Mouse (Mus musculus): ENCODE data around the gene Chdh.

The Chdh gene

DNA sequence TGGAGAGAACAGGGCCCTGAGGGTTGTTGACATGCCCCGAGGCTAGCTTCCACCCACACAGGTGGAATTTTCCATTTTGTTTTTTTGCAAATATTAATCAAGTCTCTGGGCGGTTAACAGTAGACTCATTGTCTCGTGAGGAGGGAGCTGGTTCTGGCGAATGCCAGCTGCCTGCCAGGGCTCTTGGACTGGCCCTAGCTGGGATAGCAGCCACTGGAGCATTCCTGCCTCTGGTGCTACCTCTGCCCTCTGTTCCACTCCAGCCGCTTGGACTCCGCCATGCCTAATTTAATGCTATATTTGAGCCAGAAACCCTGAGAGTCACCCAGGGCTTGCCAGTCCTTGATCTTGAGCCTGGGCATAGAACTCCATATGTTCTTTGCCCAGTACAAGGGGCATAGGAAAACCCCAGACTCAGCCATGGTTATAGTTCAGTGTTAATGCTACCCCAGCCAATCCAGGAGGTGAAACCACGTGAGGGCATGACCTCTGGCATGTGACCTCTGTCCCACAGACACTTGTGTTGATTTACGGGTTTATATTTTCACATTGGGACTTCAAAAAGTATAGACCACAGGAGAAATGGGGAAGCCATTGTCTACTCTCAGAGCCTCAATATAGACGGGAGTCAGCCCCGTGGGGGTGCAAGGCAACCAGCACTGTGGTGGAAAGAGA, 3.2 kb downstream of the Chdh start:
- intact Hi-C loops (cut with DNase I), result no loop called here

DNA sequence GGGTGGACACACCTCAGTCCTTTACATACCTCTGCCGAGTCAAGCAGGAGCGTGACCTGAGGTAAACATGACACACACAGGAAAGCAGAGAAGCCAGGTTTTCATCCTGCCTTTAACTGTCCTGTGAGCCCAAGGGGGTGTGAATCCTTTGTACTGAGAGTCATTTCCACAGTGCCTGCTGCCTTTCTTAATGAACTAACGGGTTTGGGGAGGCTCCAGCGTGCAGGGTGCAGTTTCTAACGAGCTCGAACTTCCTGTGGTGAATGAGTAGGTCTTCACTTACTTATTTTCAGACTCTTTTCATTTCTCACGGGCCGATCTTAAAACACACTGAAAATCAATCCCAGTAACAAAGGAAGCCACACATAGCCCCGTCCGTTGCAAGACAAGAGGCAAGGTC, 5.7 kb downstream of the Chdh start:
- intact Hi-C loops (cut with DNase I), result no loop called here

DNA sequence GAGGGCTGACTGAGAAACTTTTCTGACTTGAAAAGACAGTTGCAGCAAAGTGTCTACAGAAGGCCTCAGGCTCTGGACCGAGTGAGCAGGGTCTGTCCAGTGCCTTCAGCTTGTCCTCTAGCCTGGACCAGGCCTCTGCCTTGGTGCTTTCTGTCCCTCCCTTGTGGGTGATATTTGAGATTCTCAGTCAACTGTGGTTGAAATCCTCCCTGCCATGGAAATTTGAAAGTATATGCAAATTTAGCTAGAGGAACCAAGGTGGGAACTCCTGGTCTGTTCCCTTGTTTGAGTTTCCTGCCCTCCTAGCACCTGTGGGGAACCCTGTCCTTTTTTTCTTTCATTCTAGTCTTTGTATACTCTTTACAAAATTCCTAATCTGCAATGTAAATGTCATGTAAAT, 6.2 kb downstream of the Chdh start:
- intact Hi-C loops (cut with DNase I), result no loop called here

DNA sequence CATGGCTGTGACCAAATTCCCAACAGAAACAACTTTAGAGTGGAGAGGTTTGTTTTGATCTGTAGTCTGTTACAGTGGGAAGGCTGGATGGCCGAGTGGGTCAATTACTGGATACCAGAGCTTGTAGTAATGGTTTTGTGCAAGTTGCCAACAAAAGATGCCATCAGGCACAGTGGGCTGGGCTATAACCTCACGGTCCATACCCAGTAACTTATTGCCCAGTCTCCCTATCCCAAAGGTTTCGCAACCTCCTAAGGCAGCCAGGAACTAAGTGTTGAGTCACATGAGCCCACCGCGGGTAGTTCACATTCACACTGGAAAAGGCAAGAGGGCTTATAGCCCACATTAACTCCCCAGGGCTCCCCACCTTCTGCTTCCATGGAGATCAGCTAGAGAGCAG, 7.8 kb downstream of the Chdh start:
- intact Hi-C loops (cut with DNase I), result no loop called here

DNA sequence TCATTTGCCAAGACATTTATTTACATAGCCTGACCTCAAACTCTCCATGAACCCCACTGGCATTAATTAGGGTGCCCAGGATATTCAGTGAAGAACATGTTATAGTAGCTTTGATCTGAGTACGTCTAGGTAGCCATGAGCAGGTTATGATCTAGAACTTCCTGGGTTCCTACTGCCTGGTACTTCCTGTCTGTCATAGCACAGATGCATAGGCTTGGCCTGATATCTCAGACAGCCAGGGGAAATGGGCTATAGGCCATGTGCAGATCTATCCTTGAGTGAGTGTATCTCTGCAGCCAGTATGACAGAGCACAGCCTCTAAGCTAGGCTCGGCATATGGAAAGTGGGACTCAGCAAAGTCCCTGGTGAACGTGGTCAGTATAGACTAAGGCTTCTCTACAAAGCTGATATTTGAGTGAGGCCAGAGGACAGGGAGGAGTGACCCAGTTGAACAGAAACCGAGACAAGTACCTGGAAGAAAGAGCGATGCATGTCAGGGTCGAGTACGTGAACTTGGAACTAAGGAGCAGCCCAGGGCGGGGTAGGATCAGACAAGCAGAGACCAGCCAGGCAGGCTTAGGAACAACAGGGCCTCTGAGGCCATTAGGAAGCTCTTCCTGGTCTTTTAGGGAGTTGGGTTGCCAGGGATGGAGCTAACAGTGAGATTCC, 9.1 kb downstream of the Chdh start:
- intact Hi-C loops (cut with DNase I), result no loop called here

DNA sequence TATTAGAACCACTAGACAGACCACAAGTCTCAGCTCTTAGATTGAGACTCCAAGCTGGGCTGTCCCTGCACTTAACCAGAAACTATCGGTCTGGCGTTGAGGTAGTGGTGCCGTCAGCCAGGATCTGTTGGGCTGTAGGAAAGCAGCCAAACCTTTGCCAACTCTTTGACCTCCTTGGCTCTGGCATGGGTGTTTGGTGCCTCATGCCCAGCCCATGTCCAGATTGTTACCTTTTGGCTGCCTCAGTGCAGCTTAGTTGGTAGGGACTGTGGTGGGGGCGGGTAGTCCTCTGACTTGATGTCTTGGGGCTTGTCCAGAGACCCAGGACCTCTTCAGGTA, 9.6 kb downstream of the Chdh start:
- intact Hi-C loops (cut with DNase I), result no loop called here

DNA sequence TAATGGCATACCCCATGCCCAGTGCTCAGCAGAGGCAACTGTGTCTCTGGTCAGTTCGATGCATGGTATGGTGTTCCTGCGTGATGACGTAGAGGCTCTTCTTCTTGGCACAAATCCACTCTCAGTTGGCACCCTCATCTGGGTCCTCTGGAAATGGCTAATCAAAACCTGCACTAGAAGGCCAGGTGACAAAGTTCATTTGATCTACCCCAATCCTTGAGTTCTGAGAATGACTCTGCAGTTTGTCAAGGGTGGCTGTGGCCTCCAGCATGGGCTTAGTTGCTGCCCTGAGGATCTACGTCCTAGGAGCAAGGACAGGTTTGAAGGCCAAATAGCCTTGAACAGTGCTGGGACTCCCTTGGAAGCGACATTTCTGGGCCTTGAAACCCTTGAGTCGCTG, 10.0 kb downstream of the Chdh start:
- intact Hi-C loops (cut with DNase I), result no loop called here

DNA sequence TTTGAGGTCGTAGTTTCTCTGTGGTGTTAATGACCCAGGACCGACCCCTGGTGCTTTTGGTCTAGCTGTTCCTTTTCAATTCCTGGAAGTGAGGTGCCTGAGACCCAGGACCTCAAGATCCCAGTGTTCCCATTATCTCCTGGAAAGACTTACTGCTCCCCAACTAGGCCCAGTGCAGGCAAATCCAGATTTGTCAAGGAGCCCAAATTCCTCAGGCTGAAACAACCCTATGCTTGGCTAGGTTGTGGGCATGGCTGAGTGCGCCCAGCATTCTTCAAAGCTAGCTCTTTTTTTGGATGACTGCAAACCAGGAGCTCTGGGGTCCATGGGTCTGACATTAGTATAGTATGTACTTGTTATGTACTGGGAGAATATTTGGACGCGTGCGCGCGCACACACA, 10.6 kb downstream of the Chdh start:
- intact Hi-C loops (cut with DNase I), result no loop called here

DNA sequence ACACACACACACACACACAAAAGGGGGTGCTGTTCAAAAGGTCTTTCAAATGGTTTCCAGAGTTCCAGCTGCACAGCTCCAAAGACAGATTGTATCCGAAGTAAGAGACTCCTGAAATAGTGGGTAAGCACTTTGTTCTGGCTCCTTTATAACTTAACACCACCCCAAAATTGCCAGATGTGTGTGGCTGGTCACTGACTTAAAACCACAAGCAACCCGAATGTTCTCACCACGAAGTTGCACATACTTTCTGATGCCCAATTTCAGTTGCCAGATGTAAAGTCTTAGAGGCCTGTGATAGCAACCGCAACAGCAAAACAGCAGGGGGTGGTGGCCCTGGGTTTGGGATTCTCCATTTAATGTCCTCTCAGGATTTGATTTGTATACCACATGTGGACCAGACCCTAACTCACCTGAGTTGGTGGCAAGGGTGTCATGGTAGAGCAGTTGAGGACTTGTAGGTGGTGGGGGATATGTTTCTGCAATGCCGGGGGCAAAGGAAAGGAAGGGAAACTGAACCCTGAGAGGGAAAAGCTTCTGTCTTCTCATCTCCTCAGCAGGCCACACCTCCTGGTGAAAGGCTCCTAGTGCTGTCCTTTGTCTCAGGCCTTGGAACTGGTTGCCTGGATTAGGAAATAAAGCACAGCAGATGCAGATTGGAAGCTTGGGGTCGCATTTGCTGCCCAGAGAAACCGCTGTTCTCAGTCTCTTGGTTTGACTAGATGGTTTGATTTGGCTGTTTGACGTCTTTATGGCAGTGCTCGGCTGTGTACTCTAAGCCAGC, 11.2 kb downstream of the Chdh start:
- intact Hi-C loops (cut with DNase I), result no loop called here

DNA sequence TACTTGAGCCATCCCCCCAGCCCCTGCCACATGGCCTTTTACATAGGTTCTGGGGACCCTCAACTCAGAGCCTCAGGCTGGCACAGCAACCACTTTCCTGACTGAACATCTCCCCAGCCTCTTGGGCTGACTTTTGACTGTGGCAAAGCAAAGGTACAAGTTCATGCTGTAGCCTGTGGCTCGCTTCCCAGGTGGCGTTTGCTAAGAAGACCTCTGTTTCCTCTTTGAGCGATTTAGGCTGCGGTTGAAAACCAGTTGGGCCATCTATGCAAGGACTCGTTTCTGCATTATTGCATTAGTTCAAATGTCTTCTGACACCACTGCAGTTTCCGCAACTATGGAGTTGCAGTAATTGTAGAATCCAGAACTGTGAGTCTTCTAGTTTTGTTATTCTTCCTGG, 13.6 kb downstream of the Chdh start:
- intact Hi-C loops (cut with DNase I), result no loop called here

DNA sequence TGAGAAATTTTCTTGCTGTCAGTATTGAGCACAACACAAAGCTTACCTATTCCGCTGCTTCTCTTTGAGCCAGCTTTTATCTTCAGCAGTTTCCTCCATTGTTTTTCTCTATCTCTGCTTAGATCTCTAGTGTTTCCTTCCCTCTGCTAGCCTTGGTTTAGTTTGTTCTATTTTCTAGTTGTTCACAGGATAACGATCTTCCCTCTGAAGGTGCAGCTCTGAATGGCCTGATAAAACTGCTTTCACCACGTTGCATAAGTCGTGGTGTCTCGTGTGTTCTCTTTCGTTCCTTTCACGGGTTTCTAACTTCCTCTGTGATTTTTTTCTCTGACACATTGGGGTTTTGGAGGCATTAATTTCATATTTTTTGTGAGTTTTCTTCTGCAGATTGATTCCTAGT, 15.6 kb downstream of the Chdh start:
- intact Hi-C loops (cut with DNase I), result no loop called here

DNA sequence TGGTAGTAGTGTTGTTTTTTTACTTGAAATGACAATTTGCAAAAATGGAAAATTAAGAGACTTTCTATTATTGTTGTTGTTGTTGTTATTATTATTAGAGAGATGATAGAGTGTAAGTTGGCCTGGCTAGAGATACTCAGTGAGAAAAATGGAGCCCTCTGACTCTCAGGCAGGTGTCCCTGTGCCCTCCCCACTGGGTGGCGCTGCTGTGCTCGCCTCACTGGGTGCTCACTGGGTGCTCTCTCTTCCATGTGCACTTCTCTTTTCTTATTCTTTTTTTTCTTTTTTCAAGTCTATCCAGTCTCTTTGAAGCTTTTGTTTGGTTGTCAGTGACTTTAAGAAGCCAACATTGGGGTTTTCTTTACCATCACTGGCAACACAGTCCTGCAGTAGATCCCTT, 18.6 kb downstream of the Chdh start:
- intact Hi-C loops (cut with DNase I), result no loop called here

DNA sequence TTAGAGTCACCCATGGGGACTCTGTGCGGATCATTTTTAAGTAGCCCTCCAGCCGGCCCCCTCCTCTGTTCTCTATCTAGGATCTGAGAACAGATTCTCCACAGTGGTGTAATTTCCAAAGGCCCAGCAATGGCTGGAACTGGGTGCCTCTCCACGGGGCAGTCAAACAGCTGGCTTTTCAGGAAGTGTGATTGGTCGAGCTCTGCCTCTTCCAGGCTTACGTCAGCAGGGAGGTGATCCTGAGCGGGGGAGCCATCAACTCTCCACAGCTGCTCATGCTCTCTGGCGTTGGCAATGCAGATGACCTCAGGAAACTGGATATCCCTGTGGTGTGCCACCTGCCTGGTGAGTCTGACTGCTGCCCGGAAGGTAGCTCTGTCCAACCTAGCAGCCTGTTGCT, 24.6 kb downstream of the Chdh start:
- intact Hi-C loops (cut with DNase I), result no loop called here

DNA sequence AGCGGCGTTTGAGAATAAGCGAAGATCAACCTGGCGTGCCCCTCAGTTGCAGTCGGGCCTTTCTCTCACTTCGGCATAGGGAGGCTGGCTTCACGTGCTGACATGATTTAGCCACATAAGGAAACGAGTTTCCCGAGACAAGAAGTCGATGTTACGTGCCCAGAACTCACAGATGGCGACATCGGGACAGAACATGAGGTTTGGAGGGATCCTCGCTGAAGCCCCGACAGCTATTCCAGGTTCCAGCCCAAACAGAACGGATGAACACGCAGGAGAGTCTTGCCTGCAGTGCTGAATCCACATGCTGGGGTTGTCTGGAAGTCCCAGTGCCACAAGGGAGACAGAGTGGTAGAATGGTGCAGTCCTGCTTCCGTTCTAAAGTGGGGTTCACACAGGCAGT, 29.6 kb downstream of the Chdh start:
- intact Hi-C loops (cut with DNase I), result no loop called here

DNA sequence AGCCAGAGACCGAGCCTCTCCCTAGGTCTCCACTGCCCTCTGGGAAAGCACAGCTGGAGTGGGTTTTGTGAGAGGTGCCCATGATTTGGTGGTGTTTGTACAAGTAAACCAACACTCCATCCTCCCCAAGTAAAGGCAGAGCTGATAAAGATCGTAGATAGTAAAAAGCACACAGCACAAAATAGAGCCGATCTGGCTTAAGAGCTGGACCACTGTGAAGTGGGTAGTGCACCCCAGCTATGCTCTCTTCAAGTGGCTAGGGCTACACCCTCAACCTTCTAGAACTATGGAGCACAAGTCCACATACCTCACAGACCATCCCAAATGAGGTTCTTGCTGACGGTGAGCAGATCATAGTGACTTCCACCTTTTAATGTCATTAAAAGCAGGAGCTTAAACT, 30.6 kb downstream of the Chdh start:
- intact Hi-C loops (cut with DNase I), result no loop called here

DNA sequence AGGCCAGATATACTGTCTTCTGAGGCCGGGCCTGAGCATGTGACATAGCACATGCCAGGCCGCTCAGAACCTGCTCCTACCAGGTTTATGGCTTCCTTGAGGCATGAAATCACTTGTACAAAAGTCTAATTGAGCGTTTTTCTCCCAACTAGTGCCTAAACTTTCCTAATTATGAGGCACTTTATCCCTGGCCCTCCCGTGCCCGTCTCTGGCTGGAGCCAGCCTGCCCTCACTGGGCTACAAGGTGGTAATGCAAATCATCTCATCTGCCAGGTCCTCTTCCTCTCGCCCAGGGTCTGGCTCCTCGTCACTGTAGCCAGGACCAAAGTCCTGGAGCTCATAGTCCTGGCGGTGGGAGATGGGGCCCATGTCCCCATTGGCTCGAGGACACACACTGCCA, 33.0 kb downstream of the Chdh start:
- intact Hi-C loops (cut with DNase I), result no loop called here

DNA sequence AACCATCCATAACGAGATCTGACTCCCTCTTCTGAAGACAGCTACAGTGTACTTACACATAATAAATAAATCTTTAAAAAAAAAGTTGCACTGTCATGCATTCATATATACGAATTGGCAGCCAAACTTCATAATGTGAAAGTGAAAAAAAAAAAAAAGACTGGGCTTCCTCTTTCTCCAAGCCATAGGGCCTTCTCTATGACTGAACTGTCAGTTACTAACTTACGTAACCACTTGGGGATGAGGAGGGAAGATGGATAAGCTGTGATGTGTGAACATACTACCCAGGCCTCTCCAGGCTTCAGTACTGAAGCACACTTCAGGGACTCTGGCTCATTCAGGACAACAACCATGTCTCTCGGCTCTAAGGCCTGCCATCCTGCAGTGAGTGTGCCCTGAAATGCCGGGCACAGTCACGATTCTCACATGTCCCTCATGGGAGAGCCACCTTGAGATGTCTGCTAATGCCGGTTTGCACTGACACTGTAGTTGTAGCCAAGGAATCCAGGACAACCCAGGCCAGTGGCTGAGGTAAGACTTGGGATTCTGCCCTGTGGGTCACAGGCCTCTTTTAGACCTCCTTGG, 34.6 kb downstream of the Chdh start:
- intact Hi-C loops (cut with DNase I), result no loop called here

DNA sequence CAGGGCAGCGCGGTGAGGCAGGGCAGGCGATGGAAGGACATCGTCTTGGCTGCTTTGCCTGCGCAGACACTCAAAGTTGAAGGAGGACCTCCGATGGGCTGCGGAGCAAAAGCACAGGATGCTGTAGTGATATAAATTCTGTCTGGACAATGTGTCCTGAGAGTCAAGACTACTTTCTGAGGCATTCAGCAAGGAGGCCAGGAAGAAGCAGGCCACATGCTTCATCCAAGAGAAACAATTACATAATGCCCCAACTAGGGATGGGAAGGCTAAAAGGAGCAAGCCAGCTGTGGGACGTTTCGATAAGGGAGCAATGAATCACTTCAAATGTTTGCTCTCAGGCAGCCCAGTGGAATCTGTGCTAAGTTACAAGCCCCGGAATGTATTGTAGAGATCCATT, 36.4 kb downstream of the Chdh start:
- intact Hi-C loops (cut with DNase I), result no loop called here

DNA sequence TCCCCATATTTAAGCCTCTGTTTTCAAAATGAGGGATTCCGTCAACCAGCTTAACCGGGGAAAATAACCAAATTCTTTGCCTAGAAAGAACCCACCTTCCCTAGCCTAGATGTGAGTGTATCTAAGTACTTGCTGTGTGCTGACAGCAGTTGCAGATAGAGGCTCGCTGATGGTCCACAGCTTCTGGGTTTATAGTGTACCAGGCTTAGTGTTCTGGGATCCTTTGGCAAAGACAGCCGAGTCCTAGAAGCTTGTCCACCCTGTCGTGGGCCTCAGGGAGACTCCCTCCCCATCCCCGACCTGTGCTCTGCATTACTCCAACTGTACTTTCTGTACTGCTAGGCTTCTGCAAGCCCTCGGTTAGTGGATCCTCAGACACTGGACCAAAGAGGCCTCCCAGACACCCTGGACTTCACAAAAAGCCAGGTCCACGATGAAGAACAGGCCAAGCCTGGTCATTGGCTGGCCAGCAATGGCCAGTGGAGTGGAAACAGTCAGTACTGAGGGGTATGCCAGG, 36.9 kb downstream of the Chdh start:
- intact Hi-C loops (cut with DNase I), result no loop called here

DNA sequence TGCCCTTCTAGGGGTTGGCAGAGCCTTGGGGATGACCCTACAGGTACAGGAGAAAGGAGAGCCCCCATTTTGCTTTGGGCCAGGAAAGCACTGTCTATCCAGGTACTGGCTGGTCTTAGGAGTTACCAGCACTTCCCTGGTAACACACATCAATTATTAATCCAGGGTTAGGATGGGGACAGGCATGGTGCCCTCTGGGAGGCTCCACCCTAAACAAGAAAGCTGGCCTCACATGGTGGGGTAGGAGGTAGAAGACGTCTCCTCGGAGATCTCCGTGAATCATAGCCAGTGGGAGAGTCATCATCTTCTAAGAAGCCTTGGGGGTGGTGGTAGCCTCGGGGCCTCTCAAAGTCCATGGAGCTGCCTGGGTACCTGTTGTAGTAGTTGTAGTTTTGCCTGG, 38.2 kb downstream of the Chdh start:
- intact Hi-C loops (cut with DNase I), result no loop called here

DNA sequence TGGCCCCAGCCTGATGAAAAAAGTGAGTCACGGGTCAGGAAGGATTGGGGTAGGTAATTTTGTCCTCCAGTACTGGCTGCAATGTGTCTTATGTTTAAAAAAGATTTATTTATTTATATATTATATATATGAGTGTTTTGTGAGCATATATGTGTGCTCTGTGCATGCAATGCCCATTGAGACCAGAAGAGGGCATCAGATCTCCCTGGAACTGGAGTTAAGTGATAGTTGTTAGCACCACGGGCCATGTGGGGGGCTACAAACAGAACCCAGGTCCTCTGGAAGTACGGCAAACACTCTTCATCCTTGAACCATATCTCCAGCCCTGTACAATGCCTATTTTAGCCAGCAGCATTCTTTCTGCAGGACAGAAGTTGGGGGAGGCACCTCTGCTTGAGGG, 39.2 kb downstream of the Chdh start:
- intact Hi-C loops (cut with DNase I), result no loop called here

DNA sequence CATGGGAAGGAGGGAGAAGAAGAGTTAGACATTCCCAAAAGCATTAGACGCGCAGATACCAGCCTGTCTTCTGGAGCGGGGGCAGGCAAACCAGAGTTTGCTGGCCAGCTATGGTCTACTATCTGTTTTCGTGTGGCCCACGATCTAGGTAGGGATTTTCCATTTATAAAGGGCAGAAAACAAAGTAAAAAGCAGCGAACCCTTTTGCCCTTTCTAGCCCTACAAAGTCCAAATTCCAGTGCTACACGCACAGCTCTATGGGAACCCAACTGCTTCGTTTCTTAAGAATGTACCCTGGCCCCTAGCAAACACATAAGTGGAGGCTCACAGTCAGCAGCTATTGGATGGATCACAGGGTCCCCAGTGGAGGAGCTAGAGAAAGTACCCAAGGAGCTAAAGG, 41.5 kb downstream of the Chdh start:
- intact Hi-C loops (cut with DNase I), result no loop called here

Data from adrenal gland (tissue).